Mouse (Mus musculus): ENCODE measurements around the gene Zscan2. TPM values are rescaled to one million over a fixed set of nuclear protein-coding genes. Genes with fewer than 3 reads are reported as not detected.

Zscan2 gene
- total and polyA plus RNA-seq, 2 experiments, result 1.6 to 3.0 TPM

DNA sequence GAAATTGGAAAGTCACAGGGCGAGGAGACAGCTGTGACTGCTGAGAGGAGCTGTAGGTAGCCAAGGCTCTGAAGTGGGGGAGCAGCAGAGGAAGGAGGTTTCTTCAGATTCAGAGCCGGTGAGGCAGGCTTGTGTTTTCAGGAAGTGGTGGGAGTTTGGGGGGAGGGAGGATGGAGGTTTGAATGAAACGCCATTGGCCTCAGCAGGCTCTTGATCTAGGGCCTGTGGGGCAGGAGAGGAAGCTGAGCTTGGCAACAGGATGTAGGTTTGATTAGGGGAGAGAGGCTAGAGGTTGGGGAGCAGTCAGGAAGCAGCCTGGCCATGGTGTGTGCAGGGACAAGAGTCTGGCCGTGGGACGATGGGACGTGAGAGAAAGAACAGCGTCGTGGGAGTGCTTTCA, 4.1 kb downstream of the Zscan2 start:
- Histone ChIP-seq H3K79me2 (ENCODE audit: control insufficient read depth, insufficient read depth, low read length) (peaks cover 6% of the 10 kb centered on the region; the same call in 1 of the 2 replicates), H3K27ac (replicated peaks; ENCODE audit: insufficient read depth, low read depth, low read length) (peak overlapping the region; percentile 65), H3K4me1 (ENCODE audit: control insufficient read depth, insufficient read depth, low read length) (peaks cover 20% of the 10 kb centered on the region), H3K27me3 (ENCODE audit: control insufficient read depth, insufficient read depth, low read length) (no peaks in the 10 kb centered on the region), H3K9ac (ENCODE audit: low read depth, low read length) (no peak overlapping the region), H3K4me3 (ENCODE audit: insufficient read depth, low read depth, low read length) (no peak overlapping the region), H3K36me3 (ENCODE audit: control insufficient read depth, insufficient read depth, low read length) (peaks cover 5% of the 10 kb centered on the region)
- WGBS, result 72% methylated on average over 8 of the region's 8 CpGs
- TF ChIP-seq CTCF (IDR thresholded peaks at IDR 0.05; ENCODE audit: low read depth, low read length) (no peak), POLR2A (IDR thresholded peaks at IDR 0.05; ENCODE audit: extremely low read depth, insufficient read depth, low read length) (no peak)
- DNase-seq (ENCODE audit: extremely low read depth, low read depth, low spot score), result peak; percentile 28

DNA sequence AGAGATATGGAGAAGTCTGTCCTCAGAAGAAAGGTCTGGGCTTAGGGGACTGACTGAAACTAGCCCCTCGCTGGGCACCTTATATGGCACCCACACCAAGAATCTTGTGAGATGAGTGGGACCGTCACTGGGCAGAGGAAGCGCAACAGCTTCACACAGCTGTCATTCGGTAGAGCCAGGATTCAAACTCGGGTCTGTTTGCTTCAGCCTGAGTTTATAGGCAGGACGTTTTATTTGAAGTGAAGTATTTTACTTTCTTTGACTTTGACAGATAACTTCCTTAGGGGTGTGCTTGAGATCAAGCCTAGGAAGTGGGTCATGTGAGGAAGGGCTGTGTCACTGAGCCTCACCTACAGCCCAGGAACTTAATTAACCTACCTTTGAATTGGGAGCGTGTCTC, 4.8 kb downstream of the Zscan2 start:
- Histone ChIP-seq H3K27ac (replicated peaks; ENCODE audit: insufficient read depth, low read depth, low read length) (peak overlapping the region; percentile 65), H3K4me1 (ENCODE audit: control insufficient read depth, insufficient read depth, low read length) (peaks cover 20% of the 10 kb centered on the region), H3K36me3 (ENCODE audit: control insufficient read depth, insufficient read depth, low read length) (peaks cover 6% of the 10 kb centered on the region), H3K9ac (ENCODE audit: low read depth, low read length) (no peak overlapping the region), H3K4me3 (ENCODE audit: insufficient read depth, low read depth, low read length) (no peak overlapping the region), H3K27me3 (ENCODE audit: control insufficient read depth, insufficient read depth, low read length) (no peaks in the 10 kb centered on the region), H3K79me2 (ENCODE audit: control insufficient read depth, insufficient read depth, low read length) (peaks cover 6% of the 10 kb centered on the region)
- TF ChIP-seq CTCF (IDR thresholded peaks at IDR 0.05; ENCODE audit: low read depth, low read length) (no peak), POLR2A (IDR thresholded peaks at IDR 0.05; ENCODE audit: extremely low read depth, insufficient read depth, low read length) (no peak)
- 87% methylated on average over 7 of the region's 7 CpGs for WGBS
- no peak for DNase-seq (ENCODE audit: extremely low read depth, low read depth, low spot score)

DNA sequence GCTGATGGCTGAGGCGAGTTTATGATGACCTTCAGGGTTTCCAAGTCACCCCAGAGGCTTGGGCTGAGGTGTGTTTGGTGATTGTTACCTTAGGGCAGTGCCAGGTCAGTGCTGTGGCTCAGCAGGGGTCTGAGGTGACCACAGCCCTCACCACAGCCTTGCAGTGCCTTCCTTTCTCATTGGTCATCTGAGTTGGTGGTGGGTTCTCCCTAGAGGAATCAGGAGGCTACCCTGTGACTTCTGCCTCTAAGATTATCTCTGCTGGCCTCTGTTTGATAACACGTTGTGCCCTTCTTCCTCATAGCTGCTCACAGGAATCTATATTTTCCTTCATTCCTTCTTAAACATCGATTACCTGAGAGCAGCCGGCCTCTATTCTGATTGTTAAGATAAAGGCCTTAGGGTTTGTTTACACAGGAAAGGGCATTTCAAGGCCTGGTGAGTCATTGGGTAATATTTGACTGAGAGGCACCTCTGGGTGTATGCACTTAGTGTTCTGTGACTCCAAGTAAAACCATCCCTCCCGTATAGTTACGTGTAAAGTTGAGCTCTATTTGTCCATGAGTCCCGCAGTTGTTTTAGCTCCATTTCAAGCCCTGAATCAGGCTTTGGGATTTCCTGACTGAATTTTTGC, 5.9 kb downstream of the Zscan2 start:
- Histone ChIP-seq H3K27ac (replicated peaks; ENCODE audit: insufficient read depth, low read depth, low read length) (peak overlapping the region; percentile 24), H3K4me1 (ENCODE audit: control insufficient read depth, insufficient read depth, low read length) (peaks cover 16% of the 10 kb centered on the region), H3K27me3 (ENCODE audit: control insufficient read depth, insufficient read depth, low read length) (no peaks in the 10 kb centered on the region), H3K36me3 (ENCODE audit: control insufficient read depth, insufficient read depth, low read length) (peaks cover 7% of the 10 kb centered on the region), H3K79me2 (ENCODE audit: control insufficient read depth, insufficient read depth, low read length) (peaks cover 6% of the 10 kb centered on the region), H3K9ac (ENCODE audit: low read depth, low read length) (no peak overlapping the region), H3K4me3 (ENCODE audit: insufficient read depth, low read depth, low read length) (no peak overlapping the region)
- DNase-seq (ENCODE audit: extremely low read depth, low read depth, low spot score), result peak; percentile 87
- TF ChIP-seq POLR2A (IDR thresholded peaks at IDR 0.05; ENCODE audit: extremely low read depth, insufficient read depth, low read length) (no peak), CTCF (IDR thresholded peaks at IDR 0.05; ENCODE audit: low read depth, low read length) (no peak)
- WGBS, result 22% methylated on average over 7 of the region's 7 CpGs

DNA sequence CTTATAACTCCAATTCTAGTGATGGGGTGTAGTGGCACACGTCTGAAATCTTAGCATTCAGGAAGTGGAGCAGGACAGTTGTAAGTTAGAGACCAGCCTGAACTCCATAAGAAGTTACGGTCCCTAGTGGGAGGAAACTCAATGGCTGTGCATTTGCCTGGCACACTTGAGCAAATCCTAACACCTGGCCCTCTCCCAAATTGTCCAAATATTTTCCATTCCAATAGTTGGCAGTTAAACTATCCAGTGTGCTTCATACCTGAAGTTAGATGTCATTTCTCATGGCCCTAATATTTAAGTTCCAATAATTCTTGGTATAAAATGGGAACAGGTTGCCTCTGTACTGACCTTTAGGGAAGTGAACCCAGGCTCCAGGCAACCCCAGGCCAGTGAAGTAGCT, 8.0 kb downstream of the Zscan2 start:
- Histone ChIP-seq H3K27me3 (ENCODE audit: control insufficient read depth, insufficient read depth, low read length) (no peaks in the 10 kb centered on the region), H3K79me2 (ENCODE audit: control insufficient read depth, insufficient read depth, low read length) (no peaks in the 10 kb centered on the region; the same call in 1 of the 2 replicates), H3K36me3 (ENCODE audit: control insufficient read depth, insufficient read depth, low read length) (peaks cover 7% of the 10 kb centered on the region), H3K4me1 (ENCODE audit: control insufficient read depth, insufficient read depth, low read length) (peaks cover 16% of the 10 kb centered on the region), H3K27ac (replicated peaks; ENCODE audit: insufficient read depth, low read depth, low read length) (no peak overlapping the region), H3K9ac (ENCODE audit: low read depth, low read length) (no peak overlapping the region), H3K4me3 (ENCODE audit: insufficient read depth, low read depth, low read length) (no peak overlapping the region)
- DNase-seq (ENCODE audit: extremely low read depth, low read depth, low spot score), result peak; percentile 29
- TF ChIP-seq POLR2A (IDR thresholded peaks at IDR 0.05; ENCODE audit: extremely low read depth, insufficient read depth, low read length) (no peak), CTCF (IDR thresholded peaks at IDR 0.05; ENCODE audit: low read depth, low read length) (no peak)
- WGBS, result 84% methylated on average over 2 of the region's 2 CpGs

DNA sequence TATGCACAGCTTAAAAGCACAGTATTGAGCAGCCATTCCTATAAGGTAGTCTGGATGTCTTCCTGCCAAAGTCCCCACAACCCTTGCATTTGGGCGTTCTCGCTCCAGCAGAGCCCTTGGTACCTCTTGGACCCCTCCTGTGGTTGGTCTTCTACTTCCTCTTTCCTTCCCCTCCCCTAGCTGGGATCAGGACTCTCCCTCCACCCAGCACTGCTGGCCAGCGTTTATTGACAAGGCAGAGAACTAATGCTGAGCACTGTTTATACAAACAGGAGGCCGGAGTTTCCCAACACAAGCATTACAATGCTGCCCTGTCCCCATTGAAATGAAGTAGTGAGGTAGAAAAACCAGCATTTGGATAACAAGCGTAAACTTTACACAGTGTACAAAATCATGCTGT, 12.3 kb downstream of the Zscan2 start:
- TF ChIP-seq CTCF (IDR thresholded peaks at IDR 0.05; ENCODE audit: low read depth, low read length) (no peak), POLR2A (IDR thresholded peaks at IDR 0.05; ENCODE audit: extremely low read depth, insufficient read depth, low read length) (no peak)
- H3K27ac ChIP-seq (replicated peaks; ENCODE audit: insufficient read depth, low read depth, low read length), result peak overlapping the region; percentile 60

DNA sequence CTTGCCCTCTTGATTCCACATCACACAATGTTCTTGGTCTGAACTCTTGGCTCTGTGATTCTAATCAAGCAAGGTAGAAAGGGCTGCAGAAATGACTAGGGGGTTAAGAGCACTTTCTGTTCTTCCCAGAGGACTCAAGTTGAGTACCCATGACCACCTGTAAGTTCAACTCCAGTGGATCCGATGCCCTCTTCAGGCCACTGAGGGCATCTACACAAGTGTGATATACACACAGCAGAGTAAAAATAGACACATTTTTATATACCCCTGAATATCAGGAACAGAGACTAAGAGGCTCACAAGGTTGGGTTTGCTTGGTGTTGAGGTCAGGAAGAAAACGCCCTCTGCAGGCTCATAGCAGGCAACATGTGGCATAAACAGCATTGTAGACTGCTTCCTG, 12.9 kb downstream of the Zscan2 start:
- H3K4me1 ChIP-seq (ENCODE audit: control insufficient read depth, insufficient read depth, low read length), result peaks cover 5% of the 10 kb centered on the region
- WGBS, result 95% methylated on average over 2 of the region's 2 CpGs
- H3K36me3 ChIP-seq (ENCODE audit: control insufficient read depth, insufficient read depth, low read length), result peaks cover 14% of the 10 kb centered on the region
- H3K4me3 ChIP-seq (ENCODE audit: insufficient read depth, low read depth, low read length), result no peak overlapping the region
- H3K79me2 ChIP-seq (ENCODE audit: control insufficient read depth, insufficient read depth, low read length), result no peaks in the 10 kb centered on the region; the same call in 1 of the 2 replicates
- no peak for DNase-seq (ENCODE audit: extremely low read depth, low read depth, low spot score)
- H3K27ac ChIP-seq (replicated peaks; ENCODE audit: insufficient read depth, low read depth, low read length), result peak overlapping the region; percentile 50; the same call in 1 of the 2 replicates
- no peaks in the 10 kb centered on the region for H3K27me3 ChIP-seq (ENCODE audit: control insufficient read depth, insufficient read depth, low read length)
- no peak for TF ChIP-seq CTCF (IDR thresholded peaks at IDR 0.05; ENCODE audit: low read depth, low read length)
- TF ChIP-seq POLR2A (IDR thresholded peaks at IDR 0.05; ENCODE audit: extremely low read depth, insufficient read depth, low read length), result no peak
- H3K9ac ChIP-seq (ENCODE audit: low read depth, low read length), result no peak overlapping the region

More for the DNA sequence above, 12.3 kb downstream of the Zscan2 start:
- DNase-seq (ENCODE audit: extremely low read depth, low read depth, low spot score), result peak; percentile 69
- WGBS, result 49% methylated on average over 5 of the region's 5 CpGs
- peaks cover 17% of the 10 kb centered on the region for H3K36me3 ChIP-seq (ENCODE audit: control insufficient read depth, insufficient read depth, low read length)
- no peaks in the 10 kb centered on the region for H3K27me3 ChIP-seq (ENCODE audit: control insufficient read depth, insufficient read depth, low read length)
- H3K9ac ChIP-seq (ENCODE audit: low read depth, low read length), result no peak overlapping the region
- no peaks in the 10 kb centered on the region; the same call in 1 of the 2 replicates for H3K79me2 ChIP-seq (ENCODE audit: control insufficient read depth, insufficient read depth, low read length)
- no peak overlapping the region for H3K4me3 ChIP-seq (ENCODE audit: insufficient read depth, low read depth, low read length)
- H3K4me1 ChIP-seq (ENCODE audit: control insufficient read depth, insufficient read depth, low read length), result peaks cover 5% of the 10 kb centered on the region
